Mouse (Mus musculus): ENCODE data around the gene Ccdc13.

GRCm38 (mm10) chr9:121857474-121858152 is 18.4 kb upstream of the Ccdc13 start:
- TF ChIP-seq POLR2A (IDR thresholded peaks at IDR 0.05; ENCODE audit: borderline replicate concordance, control insufficient read depth, low read depth, low read length) (peak; percentile 86; the same call in 1 of the 2 replicates), CTCF (IDR thresholded peaks at IDR 0.05; ENCODE audit: control insufficient read depth, insufficient read depth, low read length) (peak; percentile 31; the same call in 1 of the 2 replicates)

Data from bone marrow, adult 2 months (tissue).